Mouse (Mus musculus): ENCODE measurements around the gene Ranbp9.

Ranbp9 gene

GRCm38 (mm10) chr13:43362353-43362752, 118.7 kb downstream of the Ranbp9 start:
- DNase-seq (ENCODE audit: low spot score), result no peak

GRCm38 (mm10) chr13:43360534-43360933, 120.5 kb downstream of the Ranbp9 start:
- DNase-seq (ENCODE audit: low spot score), result no peak

- DNase-seq (ENCODE audit: low spot score), result no peak
Measured at GRCm38 (mm10) chr13:43356346-43357125, 124.5 kb downstream of the Ranbp9 start.

- DNase-seq (ENCODE audit: low spot score), result no peak
Measured at GRCm38 (mm10) chr13:43354362-43354761, 126.7 kb downstream of the Ranbp9 start.

GRCm38 (mm10) chr13:43353356-43353755, 127.7 kb downstream of the Ranbp9 start:
- no peak for DNase-seq (ENCODE audit: low spot score)
